In genomic region chr8:123292785-123293184, GRCm38 (mm10) we compare ENCODE assay signal across 32 mouse cellular contexts. TPM values are rescaled to one million over a fixed set of nuclear protein-coding genes. Genes with fewer than 3 reads are reported as not detected.
DNase-seq lines count a peak whose midpoint lies in the region; ATAC-seq and TF ChIP-seq lines count a peak whose summit lies in the region.
"Had no signal": no experiment of that assay in that cellular context is flagged by ENCODE, and none has a peak within 500 bp of the region (broad histone marks: within the 10 kb centered on the region; RNA-seq: fewer than 3 reads in every experiment).

No protein-coding gene starts in this region.

- no peak for TF ChIP-seq CTCF in liver, adult 2 months (IDR thresholded peaks at IDR 0.05; ENCODE audit: low read depth, low read length)
- TF ChIP-seq CTCF in MEL (IDR thresholded peaks at IDR 0.05 in 2 of 3, conservative IDR thresholded peaks at IDR 0.05 in 1 of 3; ENCODE audit: control insufficient read depth in 1 of 3, insufficient read depth in 1 of 3, low read depth in 2 of 3, low read length in 3 of 3, poor library complexity in 1 of 3, severe bottlenecking in 1 of 3): no peak
- TF ChIP-seq CTCF in heart, adult 2 months (IDR thresholded peaks at IDR 0.05): no peak

- no peak for ATAC-seq in liver, embryonic 12.5 days
- ATAC-seq in megakaryocyte, adult 5-6 weeks (ENCODE audit: poor library complexity, severe bottlenecking): peak; percentile 73
- ATAC-seq in activated CD4-positive, CD25-positive, alpha-beta regulatory T cell, adult 4 months: no peak
- ATAC-seq: forebrain, embryonic 13.5 days; forebrain, embryonic 16.5 days; hindbrain, postnatal 0 days; inflammation-experienced regulatory T-cells, adult 6 months; intestine, embryonic 16.5 days; Patski had no signal

- no peak for TF ChIP-seq POLR2A in liver, adult 2 months (IDR thresholded peaks at IDR 0.05; ENCODE audit: extremely low read depth, insufficient read depth, low read length)
- TF ChIP-seq POLR2A in MEL (IDR thresholded peaks at IDR 0.05; ENCODE audit: control insufficient read depth in 1 of 2, insufficient read depth in 1 of 2, low read depth in 1 of 2, low read length in 2 of 2, poor library complexity in 1 of 2): no peak
- no peak for TF ChIP-seq POLR2A in heart, adult 2 months (IDR thresholded peaks at IDR 0.05; ENCODE audit: insufficient read depth, low read depth, low read length)

- H3K27me3 ChIP-seq in liver, adult 2 months (ENCODE audit: control insufficient read depth, insufficient read depth, low read length): no peaks in the 10 kb centered on the region
- no peaks in the 10 kb centered on the region for H3K27me3 ChIP-seq in liver, embryonic 12.5 days (replicated peaks)
- H3K27me3 ChIP-seq in MEL (ENCODE audit: control insufficient read depth in 1 of 2, insufficient read depth in 2 of 2, low read length in 2 of 2): no peaks in the 10 kb centered on the region
- H3K27me3 ChIP-seq in heart, adult 2 months (ENCODE audit: control insufficient read depth, insufficient read depth, low read length): no peaks in the 10 kb centered on the region
- H3K27me3 ChIP-seq: embryonic facial prominence, embryonic 13.5 days; forebrain, embryonic 13.5 days; heart, embryonic 12.5 days; heart, embryonic 15.5 days; Patski had no signal

- H3K36me3 ChIP-seq in liver, adult 2 months (ENCODE audit: control insufficient read depth, insufficient read depth, low read length): no peaks in the 10 kb centered on the region
- H3K36me3 ChIP-seq in liver, embryonic 12.5 days: peaks cover 95% of the 10 kb centered on the region
- no peaks in the 10 kb centered on the region; a peak in 1 of 4 replicates for H3K36me3 ChIP-seq in MEL (ENCODE audit: control insufficient read depth in 1 of 2, insufficient read depth in 2 of 2, low read length in 2 of 2)
- H3K36me3 ChIP-seq in heart, adult 2 months (ENCODE audit: control insufficient read depth, insufficient read depth, low read length): no peaks in the 10 kb centered on the region

- H3K27ac ChIP-seq in liver, adult 2 months (replicated peaks; ENCODE audit: insufficient read depth, low read depth, low read length): peak overlapping the region; percentile 88
- no peak overlapping the region for H3K27ac ChIP-seq in liver, embryonic 12.5 days
- H3K27ac ChIP-seq in MEL (ENCODE audit: control insufficient read depth, low read depth, low read length): no peak overlapping the region
- H3K27ac ChIP-seq in heart, adult 2 months: no peak overlapping the region; the same call in 1 of the 2 replicates
- H3K27ac ChIP-seq: embryonic facial prominence, embryonic 10.5 days; embryonic facial prominence, embryonic 13.5 days; forebrain, embryonic 10.5 days; forebrain, embryonic 13.5 days; gastrocnemius, adult 2 months; heart, embryonic 15.5 days; hindbrain, embryonic 14.5 days; hindbrain, postnatal 0 days had no signal

- peaks cover 13% of the 10 kb centered on the region for H3K4me1 ChIP-seq in liver, adult 2 months (ENCODE audit: control insufficient read depth, insufficient read depth, low read length)
- no peaks in the 10 kb centered on the region for H3K4me1 ChIP-seq in liver, embryonic 12.5 days
- no peaks in the 10 kb centered on the region for H3K4me1 ChIP-seq in MEL (ENCODE audit: control insufficient read depth in 1 of 2, insufficient read depth in 2 of 2, low read length in 2 of 2)
- peaks cover 3% of the 10 kb centered on the region; the same call in 1 of the 2 replicates for H3K4me1 ChIP-seq in heart, adult 2 months (ENCODE audit: control insufficient read depth, insufficient read depth, low read length)
- H3K4me1 ChIP-seq: embryonic facial prominence, embryonic 10.5 days; embryonic facial prominence, embryonic 13.5 days; forebrain, embryonic 10.5 days; forebrain, embryonic 13.5 days; heart, embryonic 15.5 days had no signal

- no peak for TF ChIP-seq EP300 in MEL (IDR thresholded peaks at IDR 0.05; ENCODE audit: low read depth in 1 of 2, low read length in 2 of 2)
- no peak for TF ChIP-seq EP300 in heart, adult 2 months (IDR thresholded peaks at IDR 0.05; ENCODE audit: insufficient read depth, low read depth, low read length)

- 47% methylated on average over 2 of the region's 2 CpGs for WGBS in liver, adult 2 months
- 70% methylated on average over 2 of the region's 2 CpGs for WGBS in liver, embryonic 12.5 days (ENCODE audit: insufficient replicate concordance)
- WGBS in heart, adult 2 months: 78% methylated on average over 2 of the region's 2 CpGs

- H3K9ac ChIP-seq in liver, adult 2 months (ENCODE audit: low read depth, low read length): peak overlapping the region; percentile 22; the same call in 1 of the 2 replicates
- no peak overlapping the region for H3K9ac ChIP-seq in liver, embryonic 12.5 days
- H3K9ac ChIP-seq in MEL (ENCODE audit: control insufficient read depth, low read depth, low read length, poor library complexity, severe bottlenecking): no peak overlapping the region
- no peak overlapping the region for H3K9ac ChIP-seq in heart, adult 2 months (ENCODE audit: low read depth, low read length)
- H3K9ac ChIP-seq: embryonic facial prominence, embryonic 13.5 days; forebrain, embryonic 13.5 days; heart, embryonic 12.5 days; heart, embryonic 15.5 days; hindbrain, embryonic 14.5 days had no signal

- peak; percentile 78 for DNase-seq in liver, adult 2 months (ENCODE audit: extremely low read depth, low read depth, low spot score)
- peak; percentile 73 for DNase-seq in 3T3-L1 (ENCODE audit: low read depth, low spot score)
- DNase-seq in MEL (ENCODE audit: low read depth, low spot score): peak; percentile 49
- DNase-seq in heart, adult 2 months: no peak
- DNase-seq: adrenal gland, adult 8-10 months; adrenal gland, postnatal 25 days; cerebellum, adult 11-12 months; cerebellum, adult 8-10 months; cerebellum, postnatal 10 days; cerebellum, postnatal 36 days; embryo, embryonic 11 days; gastrocnemius, adult 2 months; gastrocnemius, postnatal 14 days; heart, adult 11 months; heart, postnatal 10 days; heart, postnatal 36 days had no signal

- no peaks in the 10 kb centered on the region for H3K9me3 ChIP-seq in liver, embryonic 12.5 days (replicated peaks)
- no peaks in the 10 kb centered on the region for H3K9me3 ChIP-seq in MEL (replicated peaks; ENCODE audit: insufficient read depth, low read length)
- H3K9me3 ChIP-seq: embryonic facial prominence, embryonic 10.5 days; embryonic facial prominence, embryonic 13.5 days; forebrain, embryonic 10.5 days; forebrain, embryonic 13.5 days; heart, embryonic 12.5 days; heart, embryonic 15.5 days had no signal

- H3K79me2 ChIP-seq in liver, adult 2 months (ENCODE audit: control insufficient read depth, insufficient read depth, low read length): no peaks in the 10 kb centered on the region
- H3K79me2 ChIP-seq in MEL (ENCODE audit: control insufficient read depth, insufficient read depth, low read length, poor library complexity): no peaks in the 10 kb centered on the region
- no peaks in the 10 kb centered on the region for H3K79me2 ChIP-seq in heart, adult 2 months (replicated peaks; ENCODE audit: control insufficient read depth, insufficient read depth, low read length)

- TF ChIP-seq RAD21 in MEL (IDR thresholded peaks at IDR 0.05; ENCODE audit: low read depth, low read length): no peak

- intact Hi-C loops in heart, adult 2 months (cut with DNase I): no loop called here

- H3K4me3 ChIP-seq in liver, adult 2 months (ENCODE audit: insufficient read depth, low read depth, low read length): no peak overlapping the region
- no peak overlapping the region for H3K4me3 ChIP-seq in liver, embryonic 12.5 days
- H3K4me3 ChIP-seq in MEL (ENCODE audit: control insufficient read depth in 1 of 2, insufficient read depth in 1 of 2, low read depth in 2 of 2, low read length in 2 of 2): no peak overlapping the region
- no peak overlapping the region for H3K4me3 ChIP-seq in heart, adult 2 months
- H3K4me3 ChIP-seq: embryonic facial prominence, embryonic 10.5 days; embryonic facial prominence, embryonic 13.5 days; erythroblast, embryonic 14.5 days; forebrain, embryonic 10.5 days; forebrain, embryonic 13.5 days; gastrocnemius, adult 2 months; heart, embryonic 12.5 days; heart, embryonic 15.5 days had no signal

- H3K4me2 ChIP-seq in liver, embryonic 12.5 days: no peak overlapping the region
- H3K4me2 ChIP-seq: embryonic facial prominence, embryonic 13.5 days; forebrain, embryonic 13.5 days; heart, embryonic 12.5 days; heart, embryonic 15.5 days; hindbrain, embryonic 14.5 days had no signal

RNA-seq across cellular contexts. Expression of gene Fanca, which starts 25.6 kb away (rescaled TPM):
- 0.94 and 1.8 TPM in 2 replicates for total RNA-seq in liver, adult 2 months (2014; rRNA removed)
- 0.88 and 1.1 TPM in 2 replicates for polyA plus RNA-seq in liver, adult 2 months (2012; rRNA removed)
- 27.4 and 32.2 TPM in 2 replicates for polyA plus RNA-seq in liver, embryonic 12.5 days (2016; fragmentation: Nextera tagmentation; extraction: Ambion mirVana)
- 22.9 and 32.2 TPM in 2 replicates for total RNA-seq in MEL (2012; rRNA removed)
- 10 to 100 TPM in 1 of 2 experiments, not detected in 1; 75.9 TPM for polyA plus RNA-seq in MEL (2012; ENCODE audit: insufficient read depth in 1 of 2, insufficient read length in 2 of 2, low read depth in 1 of 2, low replicate concordance in 2 of 2, missing spikeins in 1 of 2)
- total RNA-seq in megakaryocyte, adult 5-6 weeks (2015): 29.5 and 36.3 TPM in 2 replicates
- total RNA-seq in megakaryocyte, adult 5-6 weeks (2017): 37.9 and 50.2 TPM in 2 replicates
- 1 to 10 TPM; 4.2 to 5.3 TPM for polyA plus RNA-seq in activated CD4-positive, CD25-positive, alpha-beta regulatory T cell, adult 4 months (2017; shearing (Covaris generic))
- 1 to 10 TPM; 5.3 to 6.2 TPM for total RNA-seq in heart, adult 2 months (2021)
- 3.9 and 4.6 TPM in 2 replicates for polyA plus RNA-seq in heart, adult 2 months (2012; rRNA removed)
- total RNA-seq: gastrocnemius, adult 2 months had no signal

RNA-seq across cellular contexts. Expression of gene Vps9d1, which starts 38.6 kb away (rescaled TPM):
- total RNA-seq in liver, adult 2 months (2014; rRNA removed): 5.6 and 6.6 TPM in 2 replicates
- polyA plus RNA-seq in liver, adult 2 months (2012; rRNA removed): 40.9 and 48.8 TPM in 2 replicates
- 5.8 and 7.6 TPM in 2 replicates for polyA plus RNA-seq in liver, embryonic 12.5 days (2016; fragmentation: Nextera tagmentation; extraction: Ambion mirVana)
- 3.0 and 4.4 TPM in 2 replicates for total RNA-seq in MEL (2012; rRNA removed)
- polyA plus RNA-seq in MEL (2012; ENCODE audit: insufficient read depth in 1 of 2, insufficient read length in 2 of 2, low read depth in 1 of 2, low replicate concordance in 2 of 2, missing spikeins in 1 of 2): 10 to 100 TPM in 1 of 2 experiments, not detected in 1; 12.2 TPM
- total RNA-seq in megakaryocyte, adult 5-6 weeks (2015): 19.3 and 19.7 TPM in 2 replicates
- total RNA-seq in megakaryocyte, adult 5-6 weeks (2017): 23.8 and 27.7 TPM in 2 replicates
- 1 to 10 TPM; 7.1 to 7.2 TPM for polyA plus RNA-seq in activated CD4-positive, CD25-positive, alpha-beta regulatory T cell, adult 4 months (2017; shearing (Covaris generic))
- total RNA-seq in heart, adult 2 months (2021): 10 to 100 TPM; 22.6 to 34.3 TPM
- 44.0 and 52.1 TPM in 2 replicates for polyA plus RNA-seq in heart, adult 2 months (2012; rRNA removed)

RNA-seq across cellular contexts. Expression of gene Zfp276, which starts 38.8 kb away (rescaled TPM):
- 21.3 and 26.3 TPM in 2 replicates for total RNA-seq in liver, adult 2 months (2014; rRNA removed)
- 17.7 and 24.5 TPM in 2 replicates for polyA plus RNA-seq in liver, adult 2 months (2012; rRNA removed)
- 11.3 and 11.8 TPM in 2 replicates for polyA plus RNA-seq in liver, embryonic 12.5 days (2016; fragmentation: Nextera tagmentation; extraction: Ambion mirVana)
- 11.8 and 16.0 TPM in 2 replicates for total RNA-seq in MEL (2012; rRNA removed)
- polyA plus RNA-seq in MEL (2012; ENCODE audit: insufficient read depth in 1 of 2, insufficient read length in 2 of 2, low read depth in 1 of 2, low replicate concordance in 2 of 2, missing spikeins in 1 of 2): 10 to 100 TPM in 1 of 2 experiments, not detected in 1; 19.2 TPM
- 13.5 and 16.4 TPM in 2 replicates for total RNA-seq in megakaryocyte, adult 5-6 weeks (2015)
- 15.7 and 30.6 TPM in 2 replicates for total RNA-seq in megakaryocyte, adult 5-6 weeks (2017)
- polyA plus RNA-seq in activated CD4-positive, CD25-positive, alpha-beta regulatory T cell, adult 4 months (2017; shearing (Covaris generic)): 1 to 10 TPM; 3.6 to 4.7 TPM
- total RNA-seq in heart, adult 2 months (2021): 10 to 100 TPM in 1 of 2 experiments, 1 to 10 TPM in 1; 9.3 to 11.2 TPM
- polyA plus RNA-seq in heart, adult 2 months (2012; rRNA removed): 16.1 and 20.5 TPM in 2 replicates

RNA-seq across cellular contexts. Expression of gene Spire2, which starts 39.7 kb away (rescaled TPM):
- under 0.01 and 0.07 TPM in 2 replicates for total RNA-seq in liver, adult 2 months (2014; rRNA removed)
- polyA plus RNA-seq in liver, adult 2 months (2012; rRNA removed): 0.13 TPM in 1 of 2 replicates, not detected in the other
- 4.6 TPM in 2 replicates for polyA plus RNA-seq in liver, embryonic 12.5 days (2016; fragmentation: Nextera tagmentation; extraction: Ambion mirVana)
- 1.1 and 2.8 TPM in 2 replicates for total RNA-seq in MEL (2012; rRNA removed)
- polyA plus RNA-seq in MEL (2012; ENCODE audit: insufficient read depth in 1 of 2, insufficient read length in 2 of 2, low read depth in 1 of 2, low replicate concordance in 2 of 2, missing spikeins in 1 of 2): 1 to 10 TPM in 1 of 2 experiments, not detected in 1; 5.4 TPM
- total RNA-seq in megakaryocyte, adult 5-6 weeks (2015): 0.07 TPM in 1 of 2 replicates, not detected in the other
- not detected in 2 replicates for total RNA-seq in megakaryocyte, adult 5-6 weeks (2017)
- polyA plus RNA-seq in activated CD4-positive, CD25-positive, alpha-beta regulatory T cell, adult 4 months (2017; shearing (Covaris generic)): not detected
- under 1 TPM; 0.11 to 0.26 TPM for total RNA-seq in heart, adult 2 months (2021)
- polyA plus RNA-seq in heart, adult 2 months (2012; rRNA removed): 0.29 and 0.53 TPM in 2 replicates
- total RNA-seq: gastrocnemius, adult 2 months had no signal
- polyA plus RNA-seq: inflammation-experienced regulatory T-cells, adult 6 months had no signal

RNA-seq across cellular contexts. Expression of gene Spata2l, which starts 56.8 kb away (rescaled TPM):
- total RNA-seq in liver, adult 2 months (2014; rRNA removed): 16.8 and 18.1 TPM in 2 replicates
- 27.3 and 41.2 TPM in 2 replicates for polyA plus RNA-seq in liver, adult 2 months (2012; rRNA removed)
- polyA plus RNA-seq in liver, embryonic 12.5 days (2016; fragmentation: Nextera tagmentation; extraction: Ambion mirVana): 1.4 and 1.8 TPM in 2 replicates
- total RNA-seq in MEL (2012; rRNA removed): 1.2 and 1.9 TPM in 2 replicates
- 1 to 10 TPM in 1 of 2 experiments, not detected in 1; 3.1 TPM for polyA plus RNA-seq in MEL (2012; ENCODE audit: insufficient read depth in 1 of 2, insufficient read length in 2 of 2, low read depth in 1 of 2, low replicate concordance in 2 of 2, missing spikeins in 1 of 2)
- total RNA-seq in megakaryocyte, adult 5-6 weeks (2015): 5.4 and 5.5 TPM in 2 replicates
- 2.2 and 4.7 TPM in 2 replicates for total RNA-seq in megakaryocyte, adult 5-6 weeks (2017)
- 1 to 10 TPM; 7.7 to 8.8 TPM for polyA plus RNA-seq in activated CD4-positive, CD25-positive, alpha-beta regulatory T cell, adult 4 months (2017; shearing (Covaris generic))
- 1 to 10 TPM; 6.0 to 7.5 TPM for total RNA-seq in heart, adult 2 months (2021)
- 6.7 and 7.0 TPM in 2 replicates for polyA plus RNA-seq in heart, adult 2 months (2012; rRNA removed)

Comparison
In these comparisons a context has a peak if more than half of its experiments do, and no peak if none do; other contexts are left out.
1. DNase-seq: peak in liver, adult 2 months (single experiment), 3T3-L1 (single experiment) and MEL (single experiment); none in heart, adult 2 months (0 of 2).